Mouse (Mus musculus) midbrain, embryonic 14.5 days (tissue): ENCODE measurements around the gene Dscam. TPM values are rescaled to one million over a fixed set of nuclear protein-coding genes. Genes with fewer than 3 reads are reported as not detected.

ENCODE experiments used
- ATAC-seq: fragments of 200-750 bp; cut with Nextera tagmentation; 2 replicates; pipeline ENCODE4 v1.8.0; 2017; ENCODE audit warnings: moderate number of reproducible peaks, moderate library complexity; ENCODE audit not compliant: low FRiP score, low TSS enrichment
- DNase-seq: peaks from one replicate; pipeline ENCODE4 v3.0.0-alpha.2; 2015
- H3K27ac ChIP-seq: fragments of 300-500 bp; sonication (generic); replicated peaks from 2 replicates; pipeline ENCODE4 v1.5.1; 2014; ENCODE audit warnings: mild to moderate bottlenecking, low read depth, low read length, moderate library complexity
- H3K27me3 ChIP-seq: fragments of 300-500 bp; sonication (generic); 2 replicates; pipeline ENCODE4 v1.6.1; 2014; ENCODE audit warnings: low read length, control low read depth, mixed read lengths; ENCODE audit not compliant: control insufficient read depth, insufficient read depth
- H3K36me3 ChIP-seq: fragments of 300-500 bp; sonication (generic); 2 replicates; pipeline ENCODE4 v1.6.1; 2014; ENCODE audit warnings: low read length, control low read depth; ENCODE audit not compliant: control insufficient read depth, insufficient read depth
- H3K4me1 ChIP-seq: fragments of 300-500 bp; sonication (generic); 2 replicates; pipeline ENCODE4 v1.6.1; 2014; ENCODE audit warnings: mild to moderate bottlenecking, antibody characterized with exemption, low read length, control low read depth; ENCODE audit not compliant: control insufficient read depth, insufficient read depth
- H3K4me2 ChIP-seq: fragments of 300-500 bp; sonication (generic); 2 replicates; pipeline ENCODE4 v1.6.1; 2014; ENCODE audit warnings: mild to moderate bottlenecking, low read length, moderate library complexity
- H3K4me3 ChIP-seq: fragments of 300-500 bp; sonication (generic); replicated peaks from 2 replicates; pipeline ENCODE4 v1.5.1; 2014; ENCODE audit warnings: low read depth, low read length
- H3K9ac ChIP-seq: fragments of 300-500 bp; sonication (generic); replicated peaks from 2 replicates; pipeline ENCODE4 v1.6.1; 2014; ENCODE audit warnings: mild to moderate bottlenecking, low read length, moderate library complexity
- H3K9me3 ChIP-seq: fragments of 300-500 bp; sonication (generic); 2 replicates; pipeline ENCODE4 v1.6.1; 2016; ENCODE audit warnings: low read length, control low read depth, mixed read lengths; ENCODE audit not compliant: control insufficient read depth
- WGBS: fragments of 180-500 bp; shearing (Covaris S2); extraction: QIAGEN DNeasy Blood & Tissue Kit; methylation state at CpG from one replicate; pipeline ENCODE4 v1.1.7; 2014; 5-methylcytosine and 5-hydroxymethylcytosine counted together
- polyA plus RNA-seq: library from polyadenylated mRNA; unstranded; fragments of >200 nt; fragmentation: Nextera tagmentation; extraction: Ambion mirVana; gene quantifications from 2 replicates; pipeline ENCODE4 v1.2.1, GENCODE M21; 2014

Gene Dscam
- polyA plus RNA-seq, 1 experiment from 2014 or later: 24.7 TPM

- peak overlapping the region; percentile 52; the same call in 1 of the 2 replicates for H3K27ac ChIP-seq
- 88% methylated on average over 6 of the region's 6 CpGs for WGBS
- no peak overlapping the region for H3K9ac ChIP-seq
- H3K4me3 ChIP-seq: no peak overlapping the region
- no peak overlapping the region for H3K4me2 ChIP-seq
- H3K27me3 ChIP-seq: no peaks in the 10 kb centered on the region
- peaks cover 26% of the 10 kb centered on the region for H3K36me3 ChIP-seq
- H3K4me1 ChIP-seq: peaks cover 14% of the 10 kb centered on the region
- ATAC-seq (no peak), DNase-seq (no peak)
- no peaks in the 10 kb centered on the region for H3K9me3 ChIP-seq
These were observed 549.7 kb downstream of the Dscam start for GRCm38 (mm10) chr16:96620861-96621260.

- H3K4me2 ChIP-seq: no peak overlapping the region
- ATAC-seq: no peak
- peak; percentile 63 for DNase-seq
- H3K27me3 ChIP-seq: no peaks in the 10 kb centered on the region
- H3K9me3 ChIP-seq: no peaks in the 10 kb centered on the region
- 73% methylated on average over 5 of the region's 5 CpGs for WGBS
- H3K36me3 ChIP-seq: peaks cover 26% of the 10 kb centered on the region
- 0 out of 2 replicates have a peak overlapping the region, but pooled peaks have one; percentile 10 for H3K27ac ChIP-seq
- no peak overlapping the region for H3K4me3 ChIP-seq
- H3K4me1 ChIP-seq: peaks cover 14% of the 10 kb centered on the region
- H3K9ac ChIP-seq: no peak overlapping the region
These were observed 550.1 kb downstream of the Dscam start for GRCm38 (mm10) chr16:96620402-96620801.

GRCm38 (mm10) chr16:96617772-96618171, 552.8 kb downstream of the Dscam start:
- H3K27ac ChIP-seq: 0 out of 2 replicates have a peak overlapping the region, but pooled peaks have one; percentile 45
- peaks cover 26% of the 10 kb centered on the region for H3K36me3 ChIP-seq
- no peak for ATAC-seq
- H3K4me1 ChIP-seq: peaks cover 5% of the 10 kb centered on the region; the same call in 1 of the 2 replicates
- DNase-seq: no peak
- H3K4me2 ChIP-seq: no peak overlapping the region
- 70% methylated on average over 4 of the region's 4 CpGs for WGBS
- H3K9me3 ChIP-seq: no peaks in the 10 kb centered on the region
- H3K4me3 ChIP-seq: no peak overlapping the region
- no peak overlapping the region for H3K9ac ChIP-seq
- H3K27me3 ChIP-seq: no peaks in the 10 kb centered on the region

GRCm38 (mm10) chr16:96613275-96613674, 557.3 kb downstream of the Dscam start:
- Histone ChIP-seq H3K27me3 (no peaks in the 10 kb centered on the region), H3K4me1 (peaks cover 5% of the 10 kb centered on the region; the same call in 1 of the 2 replicates), H3K9me3 (no peaks in the 10 kb centered on the region), H3K27ac (no peak overlapping the region), H3K9ac (no peak overlapping the region), H3K36me3 (peaks cover 20% of the 10 kb centered on the region), H3K4me2 (no peak overlapping the region), H3K4me3 (no peak overlapping the region)
- DNase-seq (no peak), ATAC-seq (no peak)
- 55% methylated on average over 4 of the region's 4 CpGs for WGBS

GRCm38 (mm10) chr16:96610806-96611205, 559.7 kb downstream of the Dscam start:
- Histone ChIP-seq H3K4me2 (no peak overlapping the region), H3K27ac (no peak overlapping the region), H3K36me3 (peaks cover 34% of the 10 kb centered on the region), H3K4me1 (no peaks in the 10 kb centered on the region), H3K27me3 (no peaks in the 10 kb centered on the region), H3K9me3 (no peaks in the 10 kb centered on the region), H3K4me3 (no peak overlapping the region), H3K9ac (no peak overlapping the region)
- no peak for ATAC-seq
- 76% methylated on average over 1 of the region's 1 CpGs for whole genome bisulfite sequencing
- DNase-seq: peak; percentile 56

- Histone ChIP-seq H3K9ac (no peak overlapping the region), H3K36me3 (peaks cover 7% of the 10 kb centered on the region; the same call in 1 of the 2 replicates), H3K27me3 (no peaks in the 10 kb centered on the region), H3K4me3 (no peak overlapping the region), H3K27ac (no peak overlapping the region), H3K9me3 (no peaks in the 10 kb centered on the region), H3K4me1 (no peaks in the 10 kb centered on the region), H3K4me2 (no peak overlapping the region)
- WGBS: 85% methylated on average over 2 of the region's 2 CpGs
- no peak for DNase-seq
- no peak for ATAC-seq
These were observed 568.3 kb downstream of the Dscam start for GRCm38 (mm10) chr16:96602206-96602605.

- H3K4me1 ChIP-seq: no peaks in the 10 kb centered on the region
- no peak for ATAC-seq
- no peaks in the 10 kb centered on the region for H3K27me3 ChIP-seq
- no peak for DNase-seq
- 90% methylated on average over 11 of the region's 11 CpGs for WGBS
- no peak overlapping the region for H3K4me3 ChIP-seq
- no peak overlapping the region for H3K9ac ChIP-seq
- H3K9me3 ChIP-seq: no peaks in the 10 kb centered on the region
- H3K36me3 ChIP-seq: 0 out of 2 replicates have a peak, but pooled peaks cover 3% of the 10 kb centered on the region
- H3K27ac ChIP-seq: no peak overlapping the region
- no peak overlapping the region for H3K4me2 ChIP-seq
These were observed 569.8 kb downstream of the Dscam start for GRCm38 (mm10) chr16:96600791-96601190.

- no peak for ATAC-seq
These were observed 571.0 kb downstream of the Dscam start for GRCm38 (mm10) chr16:96599401-96600060.

GRCm38 (mm10) chr16:96575841-96576240, 594.7 kb downstream of the Dscam start:
- no peak for DNase-seq

More at GRCm38 (mm10) chr16:96599401-96600060, 571.0 kb downstream of the Dscam start:
- H3K36me3 ChIP-seq: 0 out of 2 replicates have a peak, but pooled peaks cover 3% of the 10 kb centered on the region
- no peaks in the 10 kb centered on the region for H3K27me3 ChIP-seq
- no peak for DNase-seq
- no peak overlapping the region for H3K9ac ChIP-seq
- no peaks in the 10 kb centered on the region for H3K9me3 ChIP-seq
- H3K4me3 ChIP-seq: no peak overlapping the region
- no peak overlapping the region for H3K27ac ChIP-seq
- no peak overlapping the region for H3K4me2 ChIP-seq
- 92% methylated on average over 3 of the region's 3 CpGs for WGBS
- H3K4me1 ChIP-seq: no peaks in the 10 kb centered on the region

More at GRCm38 (mm10) chr16:96575841-96576240, 594.7 kb downstream of the Dscam start:
- no peaks in the 10 kb centered on the region for H3K27me3 ChIP-seq
- H3K9ac ChIP-seq: no peak overlapping the region
- H3K27ac ChIP-seq: no peak overlapping the region
- H3K4me1 ChIP-seq: no peaks in the 10 kb centered on the region
- 90% methylated on average over 5 of the region's 5 CpGs for WGBS
- H3K4me2 ChIP-seq: no peak overlapping the region
- no peaks in the 10 kb centered on the region for H3K9me3 ChIP-seq
- no peak overlapping the region for H3K4me3 ChIP-seq
- H3K36me3 ChIP-seq: no peaks in the 10 kb centered on the region
- no peak for ATAC-seq
